Mouse (Mus musculus) adrenal gland, postnatal 4 days (tissue): ENCODE data around the gene Gfap. TPM values are rescaled to one million over a fixed set of nuclear protein-coding genes. Genes with fewer than 3 reads are reported as not detected.

Experiments used
- DNase-seq, 2 experiments: peaks; one replicate each; pipeline ENCODE4 v3.0.0; 2021 to 2022; ENCODE audit warnings: low spot score in 2 of 2, mixed read lengths in 2 of 2
- total RNA-seq, 2 experiments: library from RNA; stranded (reverse); gene quantifications; 2 replicates each; pipeline ENCODE4 v1.2.3; 2021

The Gfap gene
- total RNA-seq, 2 experiments from 2014 or later, result 1.1 to 1.3 TPM

DNA sequence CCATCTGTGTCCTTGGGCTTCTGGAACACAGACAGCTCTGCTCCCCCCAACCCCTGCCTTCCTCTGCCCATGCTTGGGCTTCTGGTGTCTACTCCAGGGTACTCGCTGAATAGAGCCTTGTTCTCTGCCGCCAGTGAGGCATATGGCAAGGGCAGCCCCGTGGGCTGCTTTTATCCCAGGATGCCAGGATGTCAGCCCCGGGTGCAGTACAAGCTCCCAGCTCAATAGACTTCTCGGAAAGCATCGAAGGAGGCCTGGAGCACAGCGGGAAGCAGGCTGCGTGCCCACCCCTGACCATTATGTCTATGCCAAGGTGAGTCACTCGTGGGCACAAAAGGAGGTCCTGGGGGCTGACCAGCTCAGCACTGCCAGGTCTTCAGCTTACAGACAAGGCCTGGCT lies 2.3 kb downstream of the Gfap start:
- DNase-seq, result no peak

DNA sequence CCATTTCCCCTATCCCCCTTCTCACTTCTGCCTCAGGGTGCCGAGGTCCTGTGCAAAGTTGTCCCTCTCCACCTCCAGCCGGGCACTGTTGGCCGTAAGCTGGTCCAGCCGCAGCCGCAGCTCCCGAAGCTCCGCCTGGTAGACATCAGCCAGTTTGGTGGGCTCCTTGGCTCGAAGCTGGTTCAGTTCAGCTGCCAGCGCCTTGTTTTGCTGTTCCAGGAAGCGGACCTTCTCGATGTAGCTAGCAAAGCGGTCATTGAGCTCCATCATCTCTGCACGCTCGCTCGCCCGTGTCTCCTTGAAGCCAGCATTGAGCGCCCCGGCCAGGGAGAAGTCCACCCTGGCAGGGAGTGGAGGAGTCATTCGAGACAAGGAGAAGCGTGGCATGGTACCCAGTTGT lies 4.1 kb downstream of the Gfap start:
- no peak for DNase-seq

DNA sequence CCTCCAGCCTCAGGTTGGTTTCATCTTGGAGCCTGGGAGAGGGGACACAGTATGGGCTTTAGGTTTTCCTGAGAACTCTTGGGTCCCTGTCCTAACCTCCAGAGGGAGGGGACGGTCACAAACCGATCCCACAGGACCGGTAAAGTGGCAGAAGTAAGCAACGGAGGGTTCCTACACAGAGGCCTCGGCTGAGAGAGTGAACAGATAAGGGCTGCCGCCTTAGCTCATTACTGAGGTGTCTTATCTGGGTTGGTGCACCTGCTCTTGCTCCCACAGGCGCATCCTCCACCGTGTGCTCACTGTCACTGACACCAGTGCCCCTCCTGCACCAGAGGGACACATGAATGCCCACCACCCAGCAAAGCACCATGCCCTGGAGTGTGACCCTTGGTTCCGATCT lies 4.9 kb downstream of the Gfap start:
- DNase-seq, result no peak

- DNase-seq, result no peak
These were observed 6.0 kb downstream of the Gfap start for GRCm38 (mm10) chr11:102894716-102895115.

DNA sequence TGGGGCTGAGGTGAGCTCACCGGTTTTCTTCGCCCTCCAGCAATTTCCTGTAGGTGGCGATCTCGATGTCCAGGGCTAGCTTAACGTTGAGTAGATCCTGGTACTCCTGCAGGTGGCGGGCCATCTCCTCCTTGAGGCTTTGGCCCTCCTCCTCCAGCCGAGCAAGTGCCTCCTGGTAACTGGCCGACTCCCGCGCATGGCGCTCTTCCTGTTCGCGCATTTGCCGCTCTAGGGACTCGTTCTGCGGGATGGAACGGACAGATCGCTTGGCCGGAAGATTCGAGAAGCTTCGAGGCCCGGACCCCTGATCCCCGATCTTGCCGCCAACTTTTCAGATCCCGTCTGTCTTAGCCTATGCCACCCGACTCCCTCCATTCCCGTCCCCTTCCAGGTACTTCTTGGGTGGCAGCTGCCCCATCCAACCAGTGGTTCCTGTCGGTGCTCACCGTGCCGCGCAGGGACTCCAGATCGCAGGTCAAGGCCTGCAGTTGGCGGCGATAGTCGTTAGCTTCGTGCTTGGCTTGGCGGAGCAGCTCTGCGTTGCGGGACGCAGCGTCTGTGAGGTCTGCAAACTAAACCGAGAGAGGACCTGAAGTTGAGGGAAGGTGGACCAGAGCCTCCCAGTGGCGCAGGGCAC lies 7.6 kb downstream of the Gfap start:
- peak in 1 of 2 experiments; percentile 30 for DNase-seq

DNA sequence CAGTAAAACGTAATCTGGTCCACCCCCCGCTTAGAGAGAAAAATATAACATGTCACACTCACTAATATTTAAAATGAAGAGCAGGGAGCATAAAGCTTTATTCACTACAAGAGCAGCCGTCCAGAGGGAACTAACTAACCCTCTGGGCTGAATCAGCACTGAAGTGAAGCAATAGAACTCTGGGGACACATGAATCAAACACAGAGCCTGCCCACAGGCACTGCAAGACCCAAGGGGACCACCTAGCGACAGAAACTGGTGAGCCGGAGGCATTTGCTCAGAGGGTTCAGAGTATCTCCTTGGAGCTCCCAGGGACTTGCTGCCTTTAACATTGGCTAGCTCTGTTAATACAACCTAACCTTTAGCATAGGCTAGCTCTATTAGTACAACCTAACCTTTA lies 10.6 kb downstream of the Gfap start:
- no peak for DNase-seq

- no peak for DNase-seq
These were observed 12.6 kb downstream of the Gfap start for GRCm38 (mm10) chr11:102888135-102888534.

GRCm38 (mm10) chr11:102887433-102887832 lies 13.3 kb downstream of the Gfap start:
- no peak for DNase-seq

- DNase-seq, result no peak
These were observed 16.0 kb downstream of the Gfap start, which contains the start of gene Fam187a for GRCm38 (mm10) chr11:102884616-102885219. Gene Fam187a, plus strand, starts transcription at chr11:102885169.

DNA sequence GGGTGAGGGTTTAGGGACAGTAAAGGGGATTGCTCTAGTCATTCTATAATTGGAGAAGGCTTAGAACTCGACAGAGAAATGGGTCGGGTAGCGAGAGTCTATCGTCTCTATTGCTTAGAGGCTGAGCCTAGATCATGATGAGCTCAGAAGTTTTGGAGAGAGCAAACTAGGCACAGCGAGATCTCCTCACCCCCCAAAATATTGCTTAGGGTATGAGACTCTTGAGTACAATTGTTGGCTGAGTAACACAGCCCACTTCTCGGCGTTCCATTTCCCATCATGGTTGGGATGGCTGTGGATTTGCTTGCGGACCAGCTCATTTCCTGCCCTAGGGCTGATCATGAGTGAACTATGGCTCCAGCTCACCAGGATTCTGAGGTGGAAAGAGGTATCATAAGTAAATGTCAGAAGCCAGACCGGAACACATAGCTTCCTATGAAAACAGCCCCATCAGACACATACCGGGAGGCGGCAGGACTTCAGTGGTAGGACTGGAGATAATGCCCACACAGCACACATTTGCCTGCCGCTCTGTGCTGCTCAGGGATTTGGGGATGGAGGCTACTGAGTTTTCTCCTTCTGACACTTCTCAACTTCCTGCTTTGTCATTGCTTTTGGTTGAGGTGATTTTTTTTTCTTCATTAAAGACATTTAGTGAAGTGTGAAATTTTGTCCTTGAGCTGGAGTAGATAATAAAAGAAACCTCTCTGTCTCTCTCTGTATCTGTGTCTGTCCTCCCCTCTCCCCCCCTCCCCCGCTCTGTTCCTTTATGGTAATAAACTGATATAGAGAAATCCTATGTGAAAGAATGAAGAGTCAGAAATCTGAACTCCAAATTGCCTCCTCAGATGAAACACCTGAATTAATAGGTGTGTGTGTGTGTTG lies 19.2 kb downstream of the Gfap start:
- no peak for DNase-seq

DNA sequence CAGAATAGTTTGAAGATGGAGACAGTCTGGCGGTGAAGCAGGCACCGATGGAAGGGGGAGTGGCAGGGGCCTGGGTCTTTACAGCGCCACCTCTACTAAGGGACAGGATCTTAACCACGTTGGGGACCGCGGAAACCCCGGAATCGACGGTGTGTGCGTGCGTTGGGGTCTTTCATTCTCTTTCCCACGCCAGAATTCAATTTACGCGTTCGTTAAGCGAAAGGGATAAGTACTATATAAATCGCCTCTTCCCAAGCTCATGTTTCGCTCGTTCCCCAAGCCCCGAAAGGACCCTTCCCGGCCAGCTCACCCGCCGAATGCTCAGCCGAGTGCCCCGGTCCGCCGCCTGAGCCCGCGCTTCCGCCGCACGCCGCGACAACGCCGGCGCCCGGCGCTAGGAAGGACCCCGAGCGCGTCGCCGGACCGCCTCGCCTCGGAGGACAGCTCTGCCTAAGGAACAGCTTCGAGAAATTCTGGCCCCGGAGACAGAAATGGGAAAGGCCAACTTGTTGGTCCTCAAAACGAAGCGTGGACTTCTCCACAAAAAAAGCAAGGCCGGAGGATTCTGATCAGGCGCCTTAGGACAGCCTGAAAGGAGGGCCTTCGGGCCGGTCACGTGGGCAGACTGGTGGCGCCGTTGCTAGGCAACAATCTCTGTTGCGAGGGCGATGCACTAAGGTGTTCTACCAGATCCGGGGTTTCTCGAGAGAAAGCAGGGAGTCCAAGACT lies 20.0 kb downstream of the Gfap start, which contains the start of the genes Eftud2 and Ccdc103:
Gene Eftud2, minus strand, starts transcription at position 401 of the 729 bp plus-strand sequence.
Gene Ccdc103, plus strand, starts transcription at position 620 of the 729 bp plus-strand sequence.
- peak; percentile 74 to 88 for DNase-seq

DNA sequence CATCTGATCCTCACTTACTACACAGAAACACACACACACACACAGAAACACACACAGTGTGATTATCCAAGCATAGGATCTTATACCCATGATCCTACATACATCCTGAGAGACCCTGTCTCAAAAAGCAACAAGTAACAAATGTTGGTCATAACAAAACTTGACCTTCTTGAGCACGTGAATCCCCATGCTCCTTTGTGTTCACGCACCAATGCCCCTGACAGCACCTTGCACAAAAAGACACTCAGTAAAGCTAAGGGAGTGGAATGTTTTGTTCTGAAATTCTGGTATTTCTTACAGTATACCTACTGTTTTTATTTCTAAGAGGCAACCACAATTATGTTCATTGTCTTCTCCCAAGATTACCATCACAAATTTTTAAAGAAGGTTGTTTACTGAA lies 21.2 kb downstream of the Gfap start:
- no peak for DNase-seq

DNA sequence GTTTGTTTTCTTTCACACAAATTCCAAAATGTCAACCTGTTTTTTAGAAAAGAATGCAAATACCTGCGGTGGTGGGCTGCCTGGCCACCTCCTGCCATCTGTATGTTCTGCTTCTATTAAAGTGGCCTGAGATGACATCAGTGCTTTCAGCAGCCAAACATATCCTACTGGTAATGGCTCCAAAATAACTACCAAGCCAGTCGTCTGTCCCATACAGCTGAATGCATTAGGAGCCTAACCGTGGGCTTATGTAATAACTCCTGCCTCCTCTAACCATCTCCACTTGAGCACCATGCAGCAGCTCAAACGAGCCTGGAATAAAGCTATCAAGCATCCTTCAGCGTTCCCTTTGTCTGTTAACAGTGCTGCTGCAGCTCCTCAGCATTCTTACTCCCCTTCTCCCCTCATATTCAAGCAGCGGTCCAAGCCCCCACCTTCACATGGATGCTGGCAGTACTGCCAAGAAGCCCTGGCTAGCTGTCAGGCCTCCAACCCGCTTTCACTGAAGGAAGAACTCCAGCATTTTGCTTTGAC lies 25.8 kb downstream of the Gfap start:
- no peak for DNase-seq

DNA sequence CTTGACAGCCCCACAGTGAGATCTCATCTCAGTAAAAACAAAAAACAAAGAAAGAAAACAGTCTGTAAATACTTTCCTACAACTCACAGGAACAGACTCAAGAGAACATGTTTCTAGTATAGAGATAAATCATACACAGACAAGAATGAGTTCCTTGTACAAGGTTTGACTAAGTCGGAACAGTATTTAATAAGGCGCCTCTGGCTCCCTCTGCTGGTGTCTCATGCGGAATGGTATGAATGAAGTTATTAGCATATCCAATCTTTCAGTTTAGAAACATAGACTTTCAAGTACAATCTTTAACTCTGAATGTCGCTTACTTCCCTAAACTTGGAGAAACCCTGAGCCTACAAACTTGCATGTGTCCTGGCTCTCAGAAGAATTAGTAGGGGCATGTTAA lies 36.4 kb downstream of the Gfap start:
- no peak for DNase-seq

DNA sequence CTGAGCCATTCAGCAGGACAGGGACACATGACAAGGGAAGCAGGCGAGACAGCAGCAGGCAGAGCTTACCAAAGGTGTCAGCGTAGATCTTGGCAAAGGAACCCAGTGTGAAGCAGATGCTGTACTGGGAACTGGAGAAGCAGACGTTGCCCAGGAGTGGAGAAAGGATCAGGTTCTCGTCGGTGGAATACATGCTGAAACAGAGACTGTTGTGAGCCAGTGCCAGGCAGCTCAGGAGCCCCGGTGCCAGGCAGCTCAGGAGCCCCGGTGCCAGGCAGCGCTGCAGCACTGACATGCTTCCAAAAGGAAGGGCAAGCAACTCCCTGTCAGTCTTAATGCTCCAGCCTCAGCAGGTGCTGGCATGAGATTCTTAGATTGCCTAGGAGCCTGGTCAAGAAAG lies 40.8 kb downstream of the Gfap start:
- DNase-seq, result no peak

DNA sequence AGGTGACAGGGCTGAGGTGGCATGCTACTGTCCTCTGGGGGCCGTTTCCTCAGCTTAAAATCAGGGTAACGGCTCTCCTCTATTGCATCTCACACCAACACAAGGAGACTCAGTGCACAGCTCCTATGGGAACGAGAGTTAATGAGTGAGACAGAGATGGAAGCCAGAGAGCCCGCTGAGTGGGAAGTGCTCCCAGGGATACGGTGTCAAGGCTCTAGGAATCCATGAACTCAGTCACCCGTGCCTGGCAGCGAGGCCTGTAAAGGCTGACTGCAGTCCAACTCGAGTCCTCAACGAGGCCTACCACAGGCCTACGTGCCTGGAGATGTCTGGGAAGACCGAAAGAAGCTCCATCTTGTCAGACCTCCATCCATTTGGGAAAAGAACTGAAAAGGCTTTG lies 41.8 kb downstream of the Gfap start:
- DNase-seq, result no peak

DNA sequence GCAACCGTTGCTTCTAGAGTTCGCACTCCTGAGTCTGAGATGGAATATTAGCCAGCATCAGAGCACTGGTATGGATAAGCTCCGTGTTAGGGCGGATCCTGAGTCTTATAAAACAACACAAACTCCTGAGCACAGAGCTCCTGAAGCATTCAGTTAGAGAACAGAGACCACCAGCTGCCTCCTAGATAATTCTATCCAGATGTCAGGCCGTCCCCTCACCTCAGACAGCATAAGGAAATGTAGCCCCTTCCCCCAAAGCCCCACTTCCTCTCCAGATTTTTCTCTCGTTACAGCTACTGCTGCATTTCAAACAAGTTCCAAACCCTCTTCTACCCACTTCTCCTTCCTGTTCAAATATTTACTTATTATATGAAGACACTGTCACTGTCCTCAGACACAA lies 44.8 kb downstream of the Gfap start:
- DNase-seq, result no peak

GRCm38 (mm10) chr11:102853760-102854159 lies 47.0 kb downstream of the Gfap start:
- DNase-seq, result no peak

DNA sequence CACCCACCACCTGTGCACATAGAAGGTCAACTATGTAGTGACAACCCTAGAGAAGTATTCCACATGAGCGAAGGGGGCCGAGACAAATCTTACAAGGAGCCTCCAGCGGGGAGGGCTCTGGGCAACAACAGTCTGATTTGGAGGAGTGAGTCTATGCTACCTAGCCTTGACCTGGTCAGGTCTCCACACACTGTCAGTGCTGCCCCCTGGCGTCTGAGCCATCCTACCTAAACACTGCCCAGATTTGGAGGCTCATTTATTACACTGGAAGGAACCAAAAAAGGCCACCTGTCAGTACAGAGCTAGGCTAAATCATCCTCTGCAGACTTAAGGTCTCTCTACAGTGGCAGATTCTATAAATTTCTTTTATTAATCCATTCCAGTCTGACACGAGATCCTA lies 48.8 kb downstream of the Gfap start:
- peak; percentile 30 to 67 for DNase-seq

GRCm38 (mm10) chr11:102845926-102846325 lies 54.8 kb downstream of the Gfap start:
- no peak for DNase-seq

DNA sequence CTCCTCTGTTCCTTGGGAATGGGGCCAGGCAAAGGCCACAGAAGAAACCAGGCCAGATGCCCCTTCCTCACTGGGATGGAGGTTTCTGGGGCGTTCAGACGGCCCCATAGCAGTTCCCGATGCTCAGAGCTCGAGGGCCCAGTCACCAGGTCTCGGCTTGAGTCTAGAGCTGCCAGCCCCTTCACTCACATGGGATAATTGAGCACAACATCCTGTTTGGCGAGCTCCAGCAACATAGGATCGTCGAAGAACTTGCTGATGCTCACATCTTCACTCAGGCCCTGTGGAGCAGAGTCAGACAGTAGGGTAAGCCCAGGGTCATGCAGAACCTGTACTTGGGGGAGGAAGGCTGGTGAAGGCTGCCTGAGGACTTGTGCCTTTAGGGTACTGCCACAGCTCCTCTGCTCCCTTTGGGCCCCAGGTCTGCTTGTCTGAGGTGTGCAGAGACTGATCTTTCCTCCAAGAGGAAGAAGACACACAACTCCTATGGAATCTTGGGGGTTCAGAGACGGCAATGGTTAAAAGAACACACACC lies 62.0 kb downstream of the Gfap start:
- no peak for DNase-seq
